Mouse (Mus musculus) embryo, embryonic 11.5 days (tissue): Measurements from ENCODE around the gene Aifm2.

Experiments
- DNase-seq: peaks from one replicate; pipeline ENCODE4 v3.0.0-alpha.2; 2012; ENCODE audit warnings: low read depth, low spot score

Aifm2 gene

GRCm38 (mm10) chr10:61715996-61716864, 1.2 kb downstream of the Aifm2 start:
- DNase-seq = no peak

- DNase-seq = no peak
Observed at GRCm38 (mm10) chr10:61717406-61718296, 2.6 kb downstream of the Aifm2 start.

GRCm38 (mm10) chr10:61720331-61720730, 5.3 kb downstream of the Aifm2 start:
- DNase-seq = no peak

- no peak for DNase-seq
Observed at GRCm38 (mm10) chr10:61722215-61722614, 7.2 kb downstream of the Aifm2 start.

GRCm38 (mm10) chr10:61723271-61723670, 8.2 kb downstream of the Aifm2 start:
- DNase-seq = no peak

- no peak for DNase-seq
Observed at GRCm38 (mm10) chr10:61729181-61729580, 14.1 kb downstream of the Aifm2 start.

- no peak for DNase-seq
Observed at GRCm38 (mm10) chr10:61730171-61730570, 15.1 kb downstream of the Aifm2 start.

- DNase-seq = peak; percentile 19
Observed at GRCm38 (mm10) chr10:61734377-61734776, 19.3 kb downstream of the Aifm2 start.

- DNase-seq = no peak
Observed at GRCm38 (mm10) chr10:61736671-61737078, 21.6 kb downstream of the Aifm2 start.

GRCm38 (mm10) chr10:61737537-61737936, 22.5 kb downstream of the Aifm2 start:
- no peak for DNase-seq

- DNase-seq = no peak
Observed at GRCm38 (mm10) chr10:61738126-61738525, 23.1 kb downstream of the Aifm2 start.

- no peak for DNase-seq
Observed at GRCm38 (mm10) chr10:61741306-61741705, 26.2 kb downstream of the Aifm2 start.

- no peak for DNase-seq
Observed at GRCm38 (mm10) chr10:61741873-61742272, 26.8 kb downstream of the Aifm2 start.

GRCm38 (mm10) chr10:61742336-61742735, 27.3 kb downstream of the Aifm2 start:
- no peak for DNase-seq

- DNase-seq = no peak
Observed at GRCm38 (mm10) chr10:61745133-61745532, 30.1 kb downstream of the Aifm2 start.

GRCm38 (mm10) chr10:61747302-61747701, 32.2 kb downstream of the Aifm2 start:
- no peak for DNase-seq

GRCm38 (mm10) chr10:61750014-61750413, 35.0 kb downstream of the Aifm2 start:
- no peak for DNase-seq

GRCm38 (mm10) chr10:61751534-61752219, 36.6 kb downstream of the Aifm2 start:
- DNase-seq = no peak

GRCm38 (mm10) chr10:61753071-61753470, 38.0 kb downstream of the Aifm2 start:
- no peak for DNase-seq

GRCm38 (mm10) chr10:61757022-61757421, 42.0 kb downstream of the Aifm2 start:
- DNase-seq = no peak

GRCm38 (mm10) chr10:61758904-61759303, 43.8 kb downstream of the Aifm2 start:
- DNase-seq = no peak

- peak; percentile 26 for DNase-seq
Observed at GRCm38 (mm10) chr10:61759869-61760268, 44.8 kb downstream of the Aifm2 start.
